Mouse (Mus musculus) midbrain, embryonic 15.5 days (tissue): ENCODE measurements around the gene Gmpr2. TPM values are rescaled to one million over a fixed set of nuclear protein-coding genes. Genes with fewer than 3 reads are reported as not detected.

ENCODE experiments used
- ATAC-seq: fragments of 200-750 bp; cut with Nextera tagmentation; replicated peaks from 2 replicates; pipeline ENCODE4 v1.8.0; 2017; ENCODE audit warnings: moderate TSS enrichment
- H3K27ac ChIP-seq: fragments of 300-500 bp; sonication (generic); 2 replicates; pipeline ENCODE4 v1.5.1; 2015; ENCODE audit warnings: mild to moderate bottlenecking, inconsistent platforms
- H3K27me3 ChIP-seq: fragments of 300-500 bp; sonication (generic); replicated peaks from 2 replicates; pipeline ENCODE4 v1.6.1; 2015; ENCODE audit warnings: inconsistent platforms
- H3K36me3 ChIP-seq: fragments of 300-500 bp; sonication (generic); replicated peaks from 2 replicates; pipeline ENCODE4 v1.6.1; 2015; ENCODE audit warnings: inconsistent platforms
- H3K4me1 ChIP-seq: fragments of 300-500 bp; sonication (generic); 2 replicates; pipeline ENCODE4 v1.6.1; 2015; ENCODE audit warnings: inconsistent platforms
- H3K4me2 ChIP-seq: fragments of 300-500 bp; sonication (generic); 2 replicates; pipeline ENCODE4 v1.6.1; 2015; ENCODE audit warnings: inconsistent platforms, mild to moderate bottlenecking, moderate library complexity
- H3K4me3 ChIP-seq: fragments of 300-500 bp; sonication (generic); 2 replicates; pipeline ENCODE4 v1.5.1; 2015; ENCODE audit warnings: mild to moderate bottlenecking, inconsistent platforms
- H3K9ac ChIP-seq: fragments of 300-500 bp; sonication (generic); 2 replicates; pipeline ENCODE4 v1.6.1; 2015; ENCODE audit warnings: mild to moderate bottlenecking, inconsistent platforms
- H3K9me3 ChIP-seq: fragments of 300-500 bp; sonication (generic); 2 replicates; pipeline ENCODE4 v1.6.1; 2016; ENCODE audit warnings: inconsistent platforms
- WGBS: fragments of 180-500 bp; shearing (Covaris S2); methylation state at CpG from one replicate; pipeline ENCODE4 v1.1.7; 2015; ENCODE audit warnings: mixed read lengths; 5-methylcytosine and 5-hydroxymethylcytosine counted together
- polyA plus RNA-seq: library from polyadenylated mRNA; unstranded; fragments of >200 nt; fragmentation: Nextera tagmentation; extraction: Ambion mirVana; gene quantifications from 2 replicates; pipeline ENCODE4 v1.2.1, GENCODE M21; 2015

The Gmpr2 gene
- polyA plus RNA-seq, 1 experiment from 2014 or later = 42.8 TPM

DNA sequence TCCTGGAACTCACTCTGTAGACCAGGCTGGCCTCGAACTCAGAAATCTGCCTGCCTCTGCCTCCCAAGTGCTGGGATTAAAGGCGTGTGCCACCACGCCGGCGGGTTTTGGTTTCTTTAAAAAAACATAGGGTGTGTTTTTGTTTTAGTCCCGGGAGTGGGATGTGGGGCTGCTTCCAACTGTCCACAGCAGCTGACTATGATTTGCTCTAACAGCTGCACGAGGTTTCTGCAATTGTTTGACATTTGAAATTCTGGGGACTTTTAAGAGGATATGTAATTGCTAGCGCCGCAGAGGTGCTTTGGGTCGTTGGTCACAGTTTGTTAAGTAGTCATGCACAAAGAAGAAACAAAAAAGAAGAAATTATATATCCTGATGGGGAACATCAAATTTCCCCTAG, 17.7 kb downstream of the Gmpr2 start:
- WGBS = 84% methylated on average over 10 of the region's 10 CpGs
- no peaks in the 10 kb centered on the region for H3K4me1 ChIP-seq

DNA sequence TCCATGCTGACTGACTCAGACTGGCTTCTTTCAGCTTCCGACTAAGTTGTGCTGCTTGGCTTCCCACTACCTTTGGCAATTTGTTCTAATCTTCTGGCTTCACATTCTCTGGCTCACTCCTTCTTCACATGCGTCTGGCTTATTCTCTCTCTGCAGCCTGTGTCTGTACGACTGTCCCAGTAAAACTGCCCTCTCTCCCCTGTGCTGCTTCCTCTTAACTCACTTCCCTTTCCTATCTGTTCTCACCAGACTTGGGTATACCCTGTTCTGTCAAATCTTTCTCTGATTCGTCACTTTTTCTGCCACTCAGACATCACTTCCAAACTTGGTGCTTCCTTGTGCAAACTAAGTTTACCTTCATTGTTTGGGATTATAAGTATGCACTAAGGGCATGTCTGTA, 25.5 kb downstream of the Gmpr2 start:
- H3K4me2 ChIP-seq = no peak overlapping the region
- no peaks in the 10 kb centered on the region for H3K36me3 ChIP-seq
- ATAC-seq = no peak
- no peaks in the 10 kb centered on the region for H3K9me3 ChIP-seq
- no peak overlapping the region for H3K9ac ChIP-seq
- no peak overlapping the region for H3K27ac ChIP-seq
- no peaks in the 10 kb centered on the region for H3K4me1 ChIP-seq
- no peaks in the 10 kb centered on the region for H3K27me3 ChIP-seq
- H3K4me3 ChIP-seq = no peak overlapping the region
- 92% methylated on average over 4 of the region's 4 CpGs for WGBS

More for the DNA sequence above, 17.7 kb downstream of the Gmpr2 start:
- Histone ChIP-seq H3K4me2 (no peak overlapping the region), H3K27me3 (no peaks in the 10 kb centered on the region), H3K9me3 (no peaks in the 10 kb centered on the region), H3K9ac (no peak overlapping the region), H3K36me3 (no peaks in the 10 kb centered on the region), H3K4me3 (no peak overlapping the region), H3K27ac (no peak overlapping the region)
- no peak for ATAC-seq

DNA sequence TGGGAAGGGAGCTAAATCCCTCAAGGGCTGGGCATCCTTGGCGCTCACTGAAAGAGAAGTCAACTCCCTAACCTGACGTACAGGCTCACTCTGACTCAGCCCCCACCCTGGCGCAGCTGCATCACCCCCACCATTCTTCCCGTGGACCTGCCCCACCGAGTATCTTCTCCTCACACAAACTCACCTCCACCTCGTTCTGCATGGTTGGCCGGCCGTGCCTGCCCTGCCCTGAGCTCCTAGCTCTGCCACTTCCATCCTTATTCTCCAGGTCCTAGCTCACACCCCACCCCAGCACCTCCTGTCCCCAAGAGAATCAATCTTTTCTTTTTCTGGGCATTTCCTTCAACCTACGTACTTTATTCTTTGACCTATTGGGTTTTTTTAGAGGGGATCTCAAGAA, 29.4 kb downstream of the Gmpr2 start:
- Histone ChIP-seq H3K4me2 (no peak overlapping the region), H3K9ac (no peak overlapping the region), H3K27me3 (no peaks in the 10 kb centered on the region), H3K4me3 (no peak overlapping the region), H3K4me1 (no peaks in the 10 kb centered on the region), H3K36me3 (no peaks in the 10 kb centered on the region), H3K27ac (no peak overlapping the region), H3K9me3 (no peaks in the 10 kb centered on the region)
- WGBS = 59% methylated on average over 9 of the region's 9 CpGs
- no peak for ATAC-seq

DNA sequence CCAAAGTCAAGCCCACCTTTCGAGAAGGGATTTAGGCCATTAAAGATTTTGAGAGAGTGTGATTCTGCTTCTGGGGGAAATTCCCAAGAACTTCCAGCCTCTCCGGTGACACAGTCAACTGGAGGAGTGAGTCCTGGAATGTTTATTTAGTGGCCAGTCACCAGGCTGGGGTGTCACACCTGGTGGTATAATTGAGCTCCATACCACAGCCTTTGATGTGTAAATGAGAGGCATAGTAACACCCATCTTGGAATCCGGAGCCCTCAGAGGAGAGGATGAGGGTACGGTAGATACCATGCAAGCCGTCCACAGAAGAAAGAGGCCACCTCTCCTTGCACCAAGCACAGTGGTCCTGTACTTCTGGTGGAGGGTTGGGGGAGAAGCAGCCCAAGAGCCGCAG, 31.0 kb downstream of the Gmpr2 start:
- Histone ChIP-seq H3K36me3 (no peaks in the 10 kb centered on the region), H3K27ac (no peak overlapping the region), H3K4me3 (no peak overlapping the region), H3K9ac (no peak overlapping the region), H3K4me1 (no peaks in the 10 kb centered on the region), H3K27me3 (no peaks in the 10 kb centered on the region), H3K4me2 (no peak overlapping the region), H3K9me3 (no peaks in the 10 kb centered on the region)
- ATAC-seq = no peak
- WGBS = 74% methylated on average over 6 of the region's 6 CpGs

- Histone ChIP-seq H3K9ac (no peak overlapping the region), H3K4me1 (no peaks in the 10 kb centered on the region), H3K9me3 (no peaks in the 10 kb centered on the region), H3K27ac (no peak overlapping the region), H3K4me3 (no peak overlapping the region), H3K27me3 (no peaks in the 10 kb centered on the region), H3K36me3 (no peaks in the 10 kb centered on the region), H3K4me2 (no peak overlapping the region)
- 88% methylated on average over 8 of the region's 8 CpGs for WGBS
- ATAC-seq = no peak
Observed at GRCm38 (mm10) chr14:55706051-55706600, 34.4 kb downstream of the Gmpr2 start.

- Histone ChIP-seq H3K9me3 (no peaks in the 10 kb centered on the region), H3K9ac (no peak overlapping the region), H3K4me2 (no peak overlapping the region), H3K4me3 (no peak overlapping the region), H3K4me1 (no peaks in the 10 kb centered on the region), H3K27me3 (no peaks in the 10 kb centered on the region), H3K36me3 (no peaks in the 10 kb centered on the region), H3K27ac (no peak overlapping the region)
- 84% methylated on average over 5 of the region's 5 CpGs for WGBS
- no peak for ATAC-seq
Observed at GRCm38 (mm10) chr14:55707397-55707796, 35.7 kb downstream of the Gmpr2 start.

DNA sequence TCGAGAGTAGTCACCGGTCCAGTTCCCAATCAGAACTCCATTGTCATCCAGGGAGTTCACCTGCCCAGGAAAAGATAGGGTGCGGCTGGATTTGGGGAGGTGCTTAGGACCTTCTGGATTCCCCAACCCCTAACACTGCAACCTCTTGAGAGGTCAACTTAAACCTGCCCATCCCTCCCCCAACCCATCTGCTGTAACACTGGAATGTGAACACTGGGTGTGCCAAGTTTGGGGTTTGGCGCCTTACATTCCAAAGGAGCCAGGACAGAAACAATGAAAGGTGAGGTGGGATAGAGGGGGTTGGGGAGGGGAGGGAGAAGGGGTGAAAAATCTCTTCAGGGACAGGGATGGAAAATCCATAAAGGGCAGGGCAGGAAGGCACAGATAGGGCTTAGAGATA, 37.8 kb downstream of the Gmpr2 start:
- ATAC-seq = no peak
- no peak overlapping the region for H3K9ac ChIP-seq
- no peak overlapping the region for H3K4me3 ChIP-seq
- H3K4me1 ChIP-seq = no peaks in the 10 kb centered on the region
- H3K27ac ChIP-seq = no peak overlapping the region
- H3K4me2 ChIP-seq = no peak overlapping the region
- H3K36me3 ChIP-seq = no peaks in the 10 kb centered on the region
- H3K9me3 ChIP-seq = no peaks in the 10 kb centered on the region
- WGBS = 84% methylated on average over 4 of the region's 4 CpGs
- H3K27me3 ChIP-seq = peaks cover 3% of the 10 kb centered on the region; the same call in 1 of the 2 replicates

GRCm38 (mm10) chr14:55711786-55712185, 40.0 kb downstream of the Gmpr2 start:
- H3K27ac ChIP-seq = no peak overlapping the region
- ATAC-seq = no peak
- H3K9ac ChIP-seq = no peak overlapping the region
- H3K27me3 ChIP-seq = peaks cover 3% of the 10 kb centered on the region; the same call in 1 of the 2 replicates
- no peaks in the 10 kb centered on the region; the same call in 1 of the 2 replicates for H3K36me3 ChIP-seq
- H3K9me3 ChIP-seq = no peaks in the 10 kb centered on the region
- WGBS = 81% methylated on average over 7 of the region's 7 CpGs
- no peaks in the 10 kb centered on the region for H3K4me1 ChIP-seq
- H3K4me2 ChIP-seq = no peak overlapping the region
- H3K4me3 ChIP-seq = no peak overlapping the region

GRCm38 (mm10) chr14:55713007-55713728, 41.4 kb downstream of the Gmpr2 start:
- WGBS = 16% methylated on average over 25 of the region's 25 CpGs
- no peaks in the 10 kb centered on the region; the same call in 1 of the 2 replicates for H3K36me3 ChIP-seq

GRCm38 (mm10) chr14:55713729-55714122, 42.0 kb downstream of the Gmpr2 start, which contains the start of gene Tgm1:
TSS of gene Tgm1 (minus strand) at chr14:55713926.
- no peak within 1 kb of the TSS for H3K4me2 ChIP-seq
- 28% methylated on average over 4 of the region's 4 CpGs for WGBS
- H3K27ac ChIP-seq = no peak within 1 kb of the TSS

More at GRCm38 (mm10) chr14:55713007-55713728, 41.4 kb downstream of the Gmpr2 start:
- no peaks in the 10 kb centered on the region for H3K4me1 ChIP-seq
- H3K9me3 ChIP-seq = no peaks in the 10 kb centered on the region
- H3K4me2 ChIP-seq = no peak overlapping the region
- ATAC-seq = no peak
- no peak overlapping the region for H3K27ac ChIP-seq
- no peak overlapping the region for H3K4me3 ChIP-seq
- peaks cover 3% of the 10 kb centered on the region; the same call in 1 of the 2 replicates for H3K27me3 ChIP-seq
- no peak overlapping the region for H3K9ac ChIP-seq

GRCm38 (mm10) chr14:55714893-55715292, 43.2 kb downstream of the Gmpr2 start:
- H3K4me1 ChIP-seq = no peaks in the 10 kb centered on the region
- no peak overlapping the region for H3K4me2 ChIP-seq
- no peaks in the 10 kb centered on the region for H3K9me3 ChIP-seq
- no peak for ATAC-seq
- H3K9ac ChIP-seq = no peak overlapping the region
- no peaks in the 10 kb centered on the region; the same call in 1 of the 2 replicates for H3K36me3 ChIP-seq
- no peak overlapping the region for H3K4me3 ChIP-seq
- peaks cover 3% of the 10 kb centered on the region; the same call in 1 of the 2 replicates for H3K27me3 ChIP-seq
- no peak overlapping the region for H3K27ac ChIP-seq
- 40% methylated on average over 6 of the region's 6 CpGs for WGBS

More at GRCm38 (mm10) chr14:55713729-55714122, 42.0 kb downstream of the Gmpr2 start, which contains the start of gene Tgm1:
- no peak for ATAC-seq
- Histone ChIP-seq H3K4me3 (no peak within 1 kb of the TSS), H3K4me1 (no peaks in the 10 kb centered on the region), H3K36me3 (no peaks in the 10 kb centered on the region; the same call in 1 of the 2 replicates), H3K9me3 (no peaks in the 10 kb centered on the region), H3K27me3 (peaks cover 3% of the 10 kb centered on the region; the same call in 1 of the 2 replicates), H3K9ac (no peak within 1 kb of the TSS)

DNA sequence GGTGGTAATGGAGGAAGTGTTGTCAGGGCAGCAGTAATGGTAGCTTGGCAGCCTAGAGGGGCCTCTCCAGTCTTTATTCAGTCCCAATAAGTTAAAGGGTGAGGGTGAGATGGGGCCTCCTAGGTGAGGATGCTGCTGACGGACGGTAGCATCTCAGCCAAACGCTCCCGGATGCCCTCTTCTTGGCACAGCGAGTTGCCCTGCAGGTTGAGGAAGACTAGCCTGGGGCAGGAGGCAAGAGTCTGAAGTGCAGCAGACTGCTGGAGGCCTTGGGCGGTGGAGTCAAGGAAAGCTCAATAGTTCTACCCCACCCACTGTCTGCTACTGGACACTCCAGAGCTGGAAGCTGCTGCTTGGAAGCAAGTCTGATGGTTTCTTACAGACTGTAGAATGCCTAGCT, 44.5 kb downstream of the Gmpr2 start:
- H3K9me3 ChIP-seq = no peaks in the 10 kb centered on the region
- H3K4me2 ChIP-seq = no peak overlapping the region
- H3K27me3 ChIP-seq = peaks cover 3% of the 10 kb centered on the region; the same call in 1 of the 2 replicates
- no peak overlapping the region for H3K27ac ChIP-seq
- H3K4me3 ChIP-seq = no peak overlapping the region
- H3K9ac ChIP-seq = no peak overlapping the region
- WGBS = 95% methylated on average over 6 of the region's 6 CpGs
- ATAC-seq = no peak
- H3K4me1 ChIP-seq = peaks cover 7% of the 10 kb centered on the region
- H3K36me3 ChIP-seq = no peaks in the 10 kb centered on the region; the same call in 1 of the 2 replicates
